Mouse (Mus musculus) thymus, postnatal 0 days (tissue): ENCODE data around the gene Sart1. TPM values are rescaled to one million over a fixed set of nuclear protein-coding genes. Genes with fewer than 3 reads are reported as not detected.
"Not testable (repeated sequence)": the region's sequence is repeated elsewhere in the genome, so short reads cannot be mapped to it uniquely, and the experiment has no call there.

Experiments
- DNase-seq: peaks from one replicate; pipeline ENCODE4 v3.0.0-alpha.2; 2015; ENCODE audit warnings: low spot score
- polyA plus RNA-seq: library from polyadenylated mRNA; unstranded; fragments of >200 nt; fragmentation: Nextera tagmentation; extraction: Ambion mirVana; gene quantifications from 2 replicates; pipeline ENCODE4 v1.2.1, GENCODE M21; 2015

Gene Sart1
- polyA plus RNA-seq, 1 experiment from 2014 or later: 84.2 TPM

DNA sequence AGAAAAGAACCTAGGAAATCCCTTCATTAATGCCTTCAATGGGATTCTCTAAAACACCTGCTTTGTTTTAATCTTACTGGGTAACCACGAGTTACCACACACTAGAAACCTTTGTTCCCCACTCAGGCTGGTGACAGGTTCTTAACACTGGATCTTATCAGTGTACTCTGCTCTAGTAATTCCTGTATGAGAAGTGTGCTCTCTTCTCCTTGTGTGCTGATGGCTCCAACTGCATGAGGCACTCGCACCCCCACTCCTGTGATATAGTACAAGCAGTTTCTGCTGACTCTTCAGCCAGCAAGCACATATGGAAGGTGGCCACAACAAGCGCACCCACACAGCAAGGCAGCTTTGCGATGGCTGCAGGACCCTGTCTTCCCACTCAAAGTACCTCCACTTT lies 14.3 kb downstream of the Sart1 start:
- no peak for DNase-seq

DNA sequence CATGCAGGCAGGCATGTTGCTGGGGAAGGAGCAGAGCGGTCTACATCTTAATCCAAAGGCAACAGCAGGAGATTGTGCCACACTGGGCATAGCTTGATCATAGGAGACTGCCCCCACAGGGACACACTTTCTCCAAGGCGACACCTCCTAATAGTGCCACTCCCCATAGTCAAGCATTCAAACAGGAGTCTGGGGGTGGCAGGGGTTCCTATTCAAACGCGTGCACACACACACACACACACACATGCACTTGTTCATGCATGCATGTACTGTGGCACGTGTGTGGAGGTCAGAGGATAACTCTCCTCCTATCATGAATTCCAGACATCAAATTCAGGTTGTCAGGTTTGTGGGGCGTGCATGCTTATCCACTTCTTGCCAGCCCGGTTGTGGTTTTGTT lies 15.8 kb downstream of the Sart1 start:
- DNase-seq: no peak

DNA sequence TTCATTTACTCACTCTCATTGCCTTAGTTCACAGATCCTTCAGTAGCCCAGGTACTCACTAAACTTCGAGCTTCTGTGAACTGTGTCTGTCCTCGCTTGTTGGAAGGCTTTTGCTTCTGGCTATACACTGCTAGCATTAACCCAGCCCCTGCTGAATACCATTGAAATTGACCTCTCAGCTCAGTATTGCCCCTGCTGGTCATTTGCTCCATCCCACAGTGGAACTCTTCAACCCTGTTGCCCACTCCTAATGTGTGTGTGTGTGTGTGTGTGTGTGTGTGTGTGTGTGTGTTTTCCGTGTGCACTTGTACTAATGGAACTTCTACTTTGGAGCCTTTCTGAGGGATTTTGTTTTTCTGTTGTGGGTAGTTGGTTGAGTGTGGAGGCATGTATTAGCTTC lies 17.6 kb downstream of the Sart1 start:
- DNase-seq: no peak

DNA sequence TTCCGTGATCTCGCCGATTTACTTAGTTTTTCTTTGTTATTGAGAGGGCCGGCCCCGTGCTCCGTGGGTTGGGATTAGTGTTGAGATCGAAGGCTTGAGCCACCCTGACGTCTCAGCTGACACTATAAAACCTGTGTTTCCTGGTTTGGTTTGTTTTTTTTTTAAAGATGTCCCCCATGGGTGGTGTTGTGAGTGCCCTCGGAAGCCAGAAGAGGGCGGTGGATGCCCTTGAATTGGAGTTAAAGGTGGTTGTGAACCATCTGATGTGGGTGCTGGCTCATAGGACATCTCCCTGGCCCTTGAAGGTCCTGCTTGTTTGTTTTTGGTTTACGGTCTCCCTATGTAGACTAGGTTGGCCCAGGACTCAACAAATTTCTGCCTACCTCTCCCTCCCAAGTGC lies 21.0 kb downstream of the Sart1 start:
- DNase-seq: peak; percentile 18

DNA sequence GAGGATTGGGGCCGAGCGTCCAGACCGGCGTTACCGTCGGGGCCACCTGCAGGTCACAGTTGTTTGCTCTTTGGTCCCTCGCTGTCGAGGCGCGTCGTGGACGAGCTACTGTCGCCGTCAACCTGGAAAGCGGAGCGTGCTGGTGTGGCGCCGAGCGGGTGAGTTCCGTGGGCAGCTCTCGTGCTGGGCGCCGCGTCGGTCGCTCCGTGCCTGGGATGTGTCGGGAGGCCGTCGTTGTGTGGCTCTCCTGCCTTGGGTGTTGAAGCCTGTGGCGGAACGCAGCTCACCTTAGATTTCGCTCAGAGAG lies 21.5 kb downstream of the Sart1 start, which contains the start of gene Banf1:
TSS of gene Banf1 (minus strand) at position 116 of the 307 bp plus-strand sequence.
- no peak for DNase-seq

DNA sequence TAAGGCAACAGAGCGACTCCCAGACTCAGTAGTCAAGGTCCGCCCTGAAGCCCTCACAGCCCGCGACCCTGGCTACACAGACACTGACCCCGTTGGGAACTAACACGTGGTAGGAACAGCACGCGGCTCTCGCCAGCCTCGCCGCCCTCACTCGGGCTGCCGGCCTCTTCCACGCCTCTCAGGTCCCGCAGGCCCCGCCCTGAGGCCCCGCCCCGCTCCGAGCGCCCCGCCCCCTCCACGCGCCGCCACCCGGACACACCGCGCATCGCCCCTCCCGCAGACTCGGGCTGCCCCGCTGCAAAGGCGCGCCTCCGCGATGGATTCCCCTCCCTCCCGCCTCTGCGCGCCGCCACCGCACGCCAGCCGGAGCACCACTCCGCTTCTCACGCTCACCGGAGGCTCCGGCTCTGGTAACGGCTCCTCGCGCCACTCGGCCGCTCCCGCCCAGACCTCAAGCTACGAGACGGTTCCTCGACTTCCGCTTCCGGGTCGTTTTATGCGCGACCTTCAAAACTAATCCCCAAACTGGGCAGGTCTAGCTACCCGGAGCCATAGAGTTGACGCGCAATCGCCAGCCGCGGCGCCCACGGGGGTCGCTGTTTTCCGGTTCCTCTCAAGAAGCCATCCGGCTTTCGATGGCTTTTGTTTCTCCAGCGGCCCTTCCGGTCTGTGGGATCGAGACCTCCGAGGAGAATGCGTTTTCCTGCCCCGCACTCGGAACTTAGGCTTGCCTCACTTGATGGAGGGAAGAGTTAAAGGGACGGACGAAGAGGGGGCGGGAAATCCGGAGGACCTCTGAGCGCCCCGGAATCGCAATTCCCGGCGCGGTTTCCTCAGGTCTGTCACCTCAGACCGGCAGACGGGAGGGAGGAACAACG lies 22.1 kb downstream of the Sart1 start, which contains the start of gene Eif1ad:
TSS of gene Eif1ad (plus strand) at position 567 of the 878 bp plus-strand sequence.
- peak; percentile 97 for DNase-seq

DNA sequence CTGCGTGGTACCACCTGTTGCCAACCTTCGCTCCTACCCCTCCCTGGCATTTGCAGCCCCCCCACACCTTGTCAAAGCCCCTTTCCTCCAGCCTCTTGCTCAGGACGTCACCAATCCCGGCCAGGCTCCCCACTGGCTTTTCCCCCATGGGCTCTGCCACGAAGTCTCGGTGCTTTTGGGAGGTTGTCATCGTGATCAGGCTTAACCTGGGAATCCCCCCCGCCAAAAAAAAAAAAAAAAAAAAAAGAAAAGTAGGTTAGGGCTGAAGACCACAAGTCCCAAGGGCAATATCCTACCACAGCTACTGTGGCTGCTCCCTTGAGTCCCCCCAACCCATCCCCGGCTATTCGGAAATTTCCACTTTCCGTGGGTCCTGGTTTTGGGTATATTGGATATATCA lies 22.8 kb downstream of the Sart1 start:
- DNase-seq: no peak

DNA sequence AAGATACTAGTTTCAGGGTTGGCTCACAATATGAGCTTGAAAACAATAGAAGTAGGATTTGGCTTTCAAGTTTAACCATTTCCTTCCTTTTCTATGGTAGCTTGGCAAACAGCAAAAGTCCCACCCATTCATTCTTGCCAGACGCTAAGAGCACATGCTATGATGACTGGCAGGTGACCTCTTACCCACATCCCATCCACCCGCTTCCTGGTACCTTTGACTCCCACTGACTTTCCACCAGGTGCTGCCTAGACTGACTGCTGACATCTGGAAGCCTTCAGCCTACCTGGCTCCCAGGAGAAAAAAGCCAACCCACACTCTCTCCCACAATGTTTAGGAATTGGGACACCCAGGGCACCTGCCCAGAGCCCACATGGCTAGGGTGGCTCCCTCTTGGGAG lies 24.4 kb downstream of the Sart1 start:
- DNase-seq: peak; percentile 14

DNA sequence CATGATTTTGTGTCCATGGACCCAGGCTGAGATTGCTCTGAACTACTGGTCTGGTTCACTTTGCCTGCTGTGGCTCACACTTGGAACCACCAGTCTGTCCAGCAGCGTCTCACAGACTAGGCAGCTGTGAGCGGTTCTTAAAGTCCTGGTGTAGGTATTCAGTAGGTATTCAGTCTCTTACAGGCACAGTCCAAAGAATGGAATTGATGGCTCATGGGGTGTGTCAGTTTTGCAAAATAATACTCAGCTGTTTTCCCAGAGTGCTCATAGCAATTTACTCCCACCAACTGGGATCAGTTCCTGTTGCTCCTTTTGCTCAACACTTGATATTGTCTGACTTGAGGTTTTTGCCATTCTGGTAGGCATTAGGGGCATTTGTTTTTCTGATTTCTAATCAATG lies 26.3 kb downstream of the Sart1 start:
- DNase-seq: no peak

DNA sequence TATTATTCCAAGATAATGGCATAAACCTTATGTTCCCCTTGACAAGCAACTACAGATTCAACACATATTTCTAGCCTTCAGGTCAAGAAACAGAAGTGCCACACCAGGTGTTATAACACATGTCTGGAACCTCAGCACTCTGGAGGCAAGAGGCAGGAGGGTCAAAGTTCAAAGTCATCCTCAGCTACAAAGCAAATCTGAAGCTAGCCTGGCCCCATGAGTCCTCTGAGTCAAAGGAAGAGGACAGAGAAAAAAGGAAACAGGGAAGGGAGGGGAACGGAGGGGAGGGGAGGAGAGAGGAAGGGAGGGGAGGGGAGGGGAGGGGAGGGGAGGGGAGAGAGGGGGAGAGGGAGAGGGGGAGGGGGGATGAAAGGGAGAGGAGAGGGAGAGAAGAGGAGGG lies 32.4 kb downstream of the Sart1 start:
- no peak for DNase-seq

DNA sequence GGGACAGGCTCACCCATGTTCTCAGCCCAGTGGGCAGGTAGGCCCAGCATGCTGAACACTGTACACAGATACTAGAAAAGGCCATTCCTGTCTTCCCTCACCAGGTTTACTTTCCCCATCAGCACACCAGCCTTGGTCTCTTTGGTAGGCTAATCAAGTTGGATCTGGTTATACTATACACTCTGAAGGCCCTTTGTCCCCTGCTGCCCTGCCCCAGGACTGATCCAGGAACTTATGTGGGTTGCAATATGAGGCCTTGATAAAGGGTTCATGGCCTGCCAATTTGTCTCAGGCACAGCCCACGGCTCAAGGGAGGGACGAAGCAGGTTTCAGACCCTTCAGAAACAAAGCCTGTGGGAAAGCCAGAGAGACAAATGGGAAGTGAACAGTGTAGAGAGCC lies 34.9 kb downstream of the Sart1 start:
- no peak for DNase-seq

DNA sequence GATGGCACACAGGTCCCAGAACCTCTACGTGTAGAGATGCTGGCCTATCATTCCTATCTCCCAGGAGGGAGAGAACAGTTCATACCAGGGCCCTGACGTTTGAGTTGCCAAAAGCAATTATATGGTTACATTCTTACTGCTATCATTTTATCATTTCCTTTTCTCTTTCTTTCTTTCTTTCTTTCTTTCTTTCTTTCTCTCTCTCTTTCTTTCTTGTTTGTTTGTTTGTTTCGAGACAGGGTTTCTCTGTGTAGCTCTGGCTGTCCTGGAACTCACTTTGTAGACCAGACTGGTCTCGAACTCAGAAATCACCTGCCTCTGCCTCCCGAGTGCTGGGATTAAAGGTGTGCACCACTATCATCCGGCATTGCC lies 39.0 kb downstream of the Sart1 start, which contains the start of gene Cst6:
TSS of gene Cst6 (minus strand) at position 73 of the 372 bp plus-strand sequence.
- DNase-seq: not testable (repeated sequence)

DNA sequence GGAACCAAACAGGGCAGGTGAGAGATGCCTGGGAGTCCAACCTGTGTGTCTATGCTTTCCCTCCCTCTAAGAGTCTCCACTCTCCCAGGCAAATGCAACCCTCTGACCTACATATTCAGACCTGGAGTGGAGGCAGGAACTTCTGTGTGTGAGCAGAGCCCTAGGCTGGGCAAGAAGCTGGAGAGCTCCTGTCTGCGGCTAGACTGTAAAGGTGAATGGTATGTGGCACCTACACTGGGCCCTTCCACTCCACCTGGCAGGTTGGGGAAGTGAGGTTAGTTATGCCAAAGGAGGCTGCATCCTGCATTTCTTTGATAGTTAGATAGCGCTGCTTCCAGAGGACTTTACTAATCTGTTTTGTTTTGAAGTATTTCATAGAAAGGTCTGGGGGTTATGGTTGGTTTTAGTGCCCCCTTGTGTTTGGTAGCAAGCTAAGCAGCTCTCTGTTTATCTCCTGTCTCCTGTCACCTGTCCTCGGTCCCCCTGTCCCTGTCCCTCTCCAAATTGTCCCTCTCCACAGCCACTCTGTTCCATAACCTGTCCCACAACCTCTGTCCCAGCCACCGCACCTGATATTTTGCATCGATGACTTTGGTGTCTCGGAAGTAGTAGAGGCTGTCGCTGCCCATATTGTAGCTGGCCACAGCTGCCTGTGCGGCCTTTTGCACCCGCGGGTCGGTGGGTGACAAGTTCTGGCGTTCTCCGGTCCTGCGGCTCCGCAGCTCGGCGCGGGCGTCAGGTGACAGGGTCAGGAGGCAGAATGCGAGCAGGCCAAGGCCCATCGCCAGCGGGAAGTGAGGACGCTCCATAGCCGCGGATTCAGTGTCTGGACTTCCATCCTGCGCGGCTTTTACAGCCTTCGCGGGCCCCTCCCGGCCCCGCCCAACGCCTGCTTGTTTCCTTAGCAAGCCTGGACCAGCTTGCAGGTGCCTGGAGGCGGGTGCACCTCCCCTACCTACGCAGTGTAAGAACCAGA lies 39.7 kb downstream of the Sart1 start:
- DNase-seq: peak; percentile 69

DNA sequence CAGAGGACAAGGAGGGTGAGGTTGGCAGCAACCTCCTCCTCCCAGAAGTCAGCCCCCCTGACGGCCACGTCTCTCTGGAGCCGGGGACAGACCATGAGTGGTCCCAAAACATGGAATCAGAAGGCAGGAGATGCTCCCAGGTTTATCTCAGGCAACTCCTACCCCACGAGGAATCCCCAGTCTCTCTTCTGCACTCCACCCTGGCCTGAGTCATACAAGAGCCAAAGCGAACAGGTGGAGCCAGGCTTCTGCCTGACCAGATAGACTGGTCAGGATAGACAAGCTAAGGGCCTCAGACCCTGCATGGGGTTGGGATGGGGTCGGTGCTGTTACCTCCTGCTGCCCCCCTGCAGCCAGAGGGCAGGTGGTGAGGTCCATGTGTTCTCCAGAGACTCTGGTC lies 40.4 kb downstream of the Sart1 start:
- DNase-seq: no peak

DNA sequence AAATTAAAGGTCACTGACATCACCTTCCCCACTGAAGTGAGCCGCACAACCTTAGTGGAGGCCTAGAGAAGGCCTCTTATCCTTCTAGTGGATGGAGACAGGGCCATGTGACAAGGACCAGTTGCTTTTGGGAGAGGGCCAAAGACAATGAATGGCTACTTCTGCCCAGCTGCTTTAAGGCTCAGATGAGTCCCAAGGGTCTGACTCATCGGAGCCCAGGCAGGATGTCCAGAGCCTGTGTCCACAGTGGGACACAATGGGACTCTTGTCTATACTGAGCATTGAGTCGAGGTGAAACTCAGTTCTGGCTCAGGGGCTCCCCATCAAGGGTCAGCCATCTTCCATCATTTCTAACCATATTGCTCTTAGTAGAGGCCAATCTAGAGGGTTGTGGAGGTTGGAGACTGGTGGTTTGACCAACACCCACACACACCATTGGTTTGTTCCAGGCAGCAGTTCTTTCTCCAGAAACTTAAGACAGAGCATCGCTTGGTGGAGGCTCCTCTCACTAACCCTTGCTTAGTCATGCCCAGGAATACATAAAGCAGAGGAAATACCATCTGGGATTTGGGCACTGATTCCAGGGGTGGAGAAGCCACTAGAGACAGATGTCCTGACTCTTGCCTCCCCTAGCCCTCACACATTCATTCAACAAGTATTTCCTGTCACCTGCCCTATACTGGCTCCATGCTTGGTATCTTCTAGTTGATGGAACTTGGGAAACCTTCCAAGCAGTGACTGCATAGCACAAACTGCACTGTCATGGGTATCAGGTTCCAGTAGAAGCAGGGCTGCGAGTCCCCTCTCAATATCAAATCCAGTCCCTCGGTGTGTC lies 43.0 kb downstream of the Sart1 start:
- DNase-seq: no peak

DNA sequence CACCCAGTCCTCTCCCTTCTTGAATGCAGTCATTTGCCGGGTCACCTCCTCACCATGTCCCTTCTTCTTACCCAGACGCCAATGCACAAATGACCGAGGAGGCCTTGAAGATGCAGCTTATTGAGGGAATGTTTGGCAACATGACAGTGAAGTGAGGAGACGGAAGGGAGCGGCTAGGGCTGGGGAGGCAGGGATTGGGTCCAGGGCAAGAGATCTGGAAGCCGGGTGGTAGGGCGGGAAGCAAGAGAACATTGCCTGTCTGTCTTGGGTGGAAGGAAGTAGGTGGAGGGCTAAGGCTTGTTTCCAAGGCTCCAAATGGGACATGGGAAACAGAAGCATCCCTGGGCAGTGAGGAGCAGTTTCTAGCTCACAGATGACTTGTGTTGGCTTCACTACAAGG lies 47.1 kb downstream of the Sart1 start:
- DNase-seq: no peak

DNA sequence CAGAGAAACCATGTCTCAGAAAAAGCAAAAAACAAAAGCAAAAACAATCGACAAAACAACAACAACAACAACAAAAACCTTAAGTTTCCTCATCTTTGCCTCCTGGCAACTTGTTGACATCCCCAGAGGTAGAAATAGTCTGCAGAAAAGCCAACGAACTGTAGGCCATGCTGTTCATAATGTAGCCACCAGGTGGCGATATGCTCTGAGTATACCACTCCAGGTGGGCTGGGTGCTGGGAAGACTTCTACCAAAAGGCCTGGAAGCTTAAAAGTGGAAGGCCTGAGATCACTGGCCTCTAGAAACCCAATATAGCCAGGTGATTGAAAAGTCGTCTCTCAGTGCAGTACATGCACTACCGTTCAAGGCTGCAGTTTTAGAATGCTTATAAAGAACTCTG lies 50.5 kb downstream of the Sart1 start:
- DNase-seq: peak; percentile 80

DNA sequence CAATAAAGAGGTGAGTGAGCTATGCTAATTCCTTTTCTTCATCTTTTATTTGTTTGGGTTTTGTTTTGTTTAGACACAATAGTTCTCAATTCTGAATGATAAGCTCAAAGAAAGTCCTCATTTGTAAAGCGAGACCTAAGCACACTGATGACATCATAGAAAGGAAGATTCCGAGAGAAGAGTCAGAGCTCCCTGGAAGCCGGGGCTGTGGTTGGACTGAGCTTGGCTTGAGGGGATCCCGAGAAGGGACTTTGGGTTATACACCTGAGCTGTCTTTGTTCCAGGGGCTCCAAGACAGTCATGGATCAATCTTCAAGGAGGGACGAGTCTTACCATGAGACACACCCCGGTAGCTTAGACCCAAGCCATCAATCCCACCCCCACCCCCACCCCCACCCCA lies 53.1 kb downstream of the Sart1 start, which contains the start of gene Catsper1:
TSS of gene Catsper1 (plus strand) at position 301 of the 400 bp plus-strand sequence.
- DNase-seq: no peak

DNA sequence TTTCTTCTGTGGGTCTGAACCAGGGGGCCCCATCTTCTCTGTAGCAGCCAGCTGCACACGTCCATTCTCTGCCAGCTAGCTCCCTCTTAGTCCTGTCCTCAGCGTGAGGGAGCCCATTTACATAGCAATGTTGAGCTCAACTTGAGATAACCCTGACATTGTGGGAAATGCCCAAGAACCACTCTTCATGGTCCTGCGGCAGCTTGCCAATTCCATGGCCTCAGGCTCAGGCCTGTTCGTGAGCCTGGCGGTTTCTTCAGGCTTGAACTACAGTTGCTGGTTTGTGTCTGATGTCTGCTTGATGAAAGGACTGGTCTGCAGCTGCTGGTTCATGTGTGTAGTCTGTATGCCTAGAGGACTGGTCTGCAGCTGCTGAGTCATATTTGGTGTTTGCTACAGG lies 53.8 kb downstream of the Sart1 start:
- no peak for DNase-seq

DNA sequence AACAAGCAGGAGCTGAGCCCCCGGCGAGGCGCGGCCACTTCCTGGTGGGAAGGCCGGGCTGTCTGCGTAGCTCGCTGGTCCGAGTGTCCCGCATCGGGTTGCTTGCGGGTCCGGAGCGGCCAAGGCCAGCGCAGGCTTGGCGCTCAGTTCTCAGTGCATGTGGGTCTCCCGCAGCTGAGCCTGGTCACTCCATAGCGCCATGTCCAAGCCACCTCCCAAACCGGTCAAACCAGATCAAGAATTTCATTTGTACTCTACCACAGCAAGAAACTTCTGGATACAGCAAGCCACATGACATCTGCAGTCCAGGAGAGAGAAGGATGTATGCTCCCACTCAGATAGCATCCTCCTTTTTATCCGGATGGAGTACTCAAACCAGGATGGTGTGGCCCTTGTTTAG lies 60.5 kb downstream of the Sart1 start:
- no peak for DNase-seq
